Mouse (Mus musculus) spleen, postnatal 10 days (tissue): Measurements from ENCODE around the gene Ifnab.

ENCODE experiments used
- DNase-seq, 2 experiments: peaks; one replicate each; pipeline ENCODE4 v3.0.0; 2021 to 2022; ENCODE audit warnings: low spot score in 2 of 2

The Ifnab gene

DNA sequence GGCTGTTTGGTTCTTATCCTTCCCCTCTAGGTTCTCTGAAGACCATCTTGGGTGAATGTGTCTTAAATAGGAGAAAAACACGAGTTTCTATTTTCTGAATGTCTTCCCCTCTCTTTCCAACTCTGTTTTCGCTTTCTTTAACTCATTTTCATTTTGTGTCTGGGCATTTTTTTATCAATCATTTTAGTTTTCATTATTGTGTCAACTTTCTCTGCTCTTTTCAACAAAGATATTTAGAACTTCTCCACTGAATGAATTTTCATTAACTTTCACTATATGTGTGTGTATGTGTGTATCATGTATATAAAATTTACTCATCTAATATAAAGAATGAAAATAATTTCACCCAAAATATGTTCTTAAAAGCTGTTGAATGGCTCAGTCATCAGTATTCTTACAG, at the start of gene Ifnab:
Gene Ifnab (minus strand): TSS at position 101 of the 400 bp plus-strand sequence.
- DNase-seq, result no peak

DNA sequence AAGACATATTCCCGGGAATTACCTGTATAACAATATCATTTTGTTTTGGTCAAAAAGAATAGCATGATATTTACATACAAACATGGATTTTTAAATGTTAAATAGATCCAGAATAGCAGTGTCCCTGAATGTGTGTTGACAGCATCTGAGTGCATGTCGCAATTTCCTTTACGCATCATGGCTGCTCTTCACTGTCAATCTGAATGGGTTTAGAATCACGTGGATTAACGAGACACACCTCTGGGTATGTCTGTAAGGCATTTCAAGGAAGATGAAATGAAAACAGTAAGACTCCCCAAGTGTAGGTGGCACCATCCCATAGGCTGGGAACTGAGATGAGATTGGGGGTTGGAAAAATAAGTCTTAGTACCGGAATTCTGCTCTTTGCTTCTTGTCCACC, 47.9 kb upstream of the Ifnab start:
- no peak for DNase-seq

DNA sequence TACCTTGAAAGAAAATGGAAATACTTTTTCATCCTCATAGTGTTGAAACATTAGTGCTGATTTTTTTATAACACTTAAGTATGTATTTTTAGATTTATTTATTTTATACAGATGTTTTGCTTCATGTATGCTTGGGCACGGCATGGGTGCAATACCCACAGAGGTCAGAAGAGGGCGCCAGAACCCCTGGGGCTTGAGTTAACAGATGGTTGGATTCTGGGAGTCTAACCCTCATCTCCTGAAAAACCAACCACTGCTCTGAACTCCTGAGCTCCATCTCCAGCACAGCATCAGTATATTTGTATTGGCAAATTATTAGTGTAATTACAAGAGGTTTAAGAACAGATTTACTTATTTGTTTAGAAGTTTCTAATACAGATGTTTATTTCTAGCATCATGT, 47.3 kb upstream of the Ifnab start:
- peak; percentile 60 to 81 for DNase-seq

DNA sequence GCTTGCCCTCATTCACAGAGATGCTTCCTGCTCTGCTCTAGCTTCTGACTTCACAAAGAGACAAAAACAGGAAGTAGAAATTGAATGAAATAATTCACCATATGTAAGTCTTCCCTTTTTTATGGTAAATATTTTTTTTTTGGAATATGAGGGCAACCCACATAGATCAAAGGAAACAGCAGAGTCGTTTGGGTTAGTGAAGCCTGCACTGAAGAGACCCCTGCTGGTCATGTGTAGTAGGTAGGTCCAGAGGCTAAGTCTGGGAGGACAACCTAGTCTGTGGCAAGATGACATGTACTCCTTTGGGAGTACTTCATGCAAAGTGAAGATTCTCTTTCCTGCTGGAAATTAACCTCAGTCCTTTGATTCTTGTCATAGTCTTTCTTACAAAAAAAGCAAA, 36.2 kb upstream of the Ifnab start:
- peak in 1 of 2 experiments; percentile 44 for DNase-seq

DNA sequence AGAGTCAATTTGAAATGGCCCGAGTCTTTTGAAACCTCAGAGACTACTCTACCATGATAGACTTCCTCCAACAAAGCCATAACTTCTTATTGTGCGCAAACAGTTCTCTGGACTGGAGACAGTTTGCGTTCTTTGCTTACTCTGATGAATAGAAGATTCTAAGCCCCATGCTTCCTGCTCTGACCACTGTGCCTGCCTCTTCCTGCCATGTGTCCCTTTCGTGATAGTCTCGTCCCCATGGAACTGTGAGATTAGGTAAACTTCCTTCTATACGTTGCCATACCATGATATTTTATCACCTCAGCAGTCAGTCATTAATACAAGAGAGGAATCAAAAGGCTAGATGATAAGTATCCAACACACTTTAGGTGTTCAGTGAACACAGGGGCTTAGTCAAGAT, 35.6 kb upstream of the Ifnab start:
- no peak for DNase-seq

DNA sequence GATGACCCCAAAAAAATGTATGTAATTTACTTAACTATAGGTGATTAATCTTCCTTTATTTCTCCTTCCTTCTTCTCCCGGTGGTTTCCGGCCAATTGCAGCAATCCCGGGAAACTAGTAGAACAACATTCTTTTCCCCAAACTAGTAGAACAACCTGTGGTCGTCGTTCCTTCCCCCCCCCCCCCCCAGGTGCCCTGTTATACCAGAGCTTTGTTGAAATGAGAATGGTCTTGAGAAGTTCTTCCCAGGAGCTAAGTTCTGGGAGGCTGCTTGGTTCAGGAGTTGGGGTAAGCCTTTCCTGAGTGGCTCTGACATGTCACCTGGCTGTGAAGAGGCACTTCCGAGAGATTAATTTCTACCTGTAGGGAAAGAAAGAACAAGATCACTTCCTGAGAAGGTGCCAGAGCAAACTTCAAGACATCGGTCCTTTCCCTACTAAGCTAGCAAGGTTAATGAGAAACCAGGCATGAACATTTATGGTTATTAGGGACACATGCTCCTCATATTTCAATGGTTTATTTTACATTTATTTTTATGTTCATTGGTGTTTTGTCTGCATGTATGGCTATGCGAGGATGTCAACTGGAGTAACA, 32.4 kb upstream of the Ifnab start:
- DNase-seq, result no peak

DNA sequence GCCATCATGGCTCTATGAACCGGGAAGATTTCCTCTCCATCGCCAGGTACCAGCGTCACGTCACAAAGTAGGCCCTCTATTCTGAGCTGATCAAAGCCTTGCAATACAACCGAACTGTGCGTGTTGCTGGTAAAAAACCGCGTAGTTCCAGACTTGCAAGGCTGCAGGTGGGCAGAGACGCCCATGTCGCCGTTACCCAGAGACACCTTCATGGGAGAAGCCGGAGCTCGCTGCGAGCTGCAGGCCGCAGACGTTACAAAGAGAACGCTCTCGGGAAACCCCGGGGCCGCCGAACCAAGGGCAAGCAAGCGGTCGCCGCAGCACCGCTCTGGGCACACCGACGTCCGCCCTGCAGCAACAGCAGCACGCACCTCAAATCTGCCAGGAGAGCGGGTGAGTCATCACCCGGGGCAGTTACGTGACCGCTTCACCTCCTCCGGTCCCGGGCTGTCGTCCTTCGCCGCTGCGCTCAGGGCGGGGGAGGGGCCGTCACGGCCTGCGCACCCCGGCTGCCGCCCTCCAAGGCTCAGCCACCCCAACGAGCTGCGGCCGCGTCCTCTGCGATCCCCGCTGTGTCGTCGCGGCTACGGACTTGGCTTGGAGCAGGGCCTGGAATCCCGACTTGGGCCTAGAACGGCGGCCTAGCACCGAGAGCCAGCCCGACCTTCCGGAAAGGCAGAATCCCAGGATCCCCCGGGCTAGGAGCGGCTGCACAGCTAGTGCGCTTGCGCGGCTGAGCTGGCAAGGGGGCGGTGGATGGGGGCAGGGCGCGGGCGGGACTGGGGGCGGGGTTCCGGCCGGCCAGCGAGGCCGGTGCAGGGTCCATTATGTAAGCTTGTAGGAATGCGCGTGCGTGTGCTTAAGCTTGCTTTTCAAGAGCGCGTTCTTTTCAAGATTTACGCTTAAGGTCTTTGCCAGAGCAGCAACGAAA, 30.9 kb upstream of the Ifnab start, which contains the start of the genes Gm26566 and Klhl9:
Gene Gm26566 (plus strand): TSS at position 15 of the 931 bp plus-strand sequence.
Gene Klhl9 (minus strand): TSS at position 675 of the 931 bp plus-strand sequence.
- peak; percentile 87 to 89 for DNase-seq

DNA sequence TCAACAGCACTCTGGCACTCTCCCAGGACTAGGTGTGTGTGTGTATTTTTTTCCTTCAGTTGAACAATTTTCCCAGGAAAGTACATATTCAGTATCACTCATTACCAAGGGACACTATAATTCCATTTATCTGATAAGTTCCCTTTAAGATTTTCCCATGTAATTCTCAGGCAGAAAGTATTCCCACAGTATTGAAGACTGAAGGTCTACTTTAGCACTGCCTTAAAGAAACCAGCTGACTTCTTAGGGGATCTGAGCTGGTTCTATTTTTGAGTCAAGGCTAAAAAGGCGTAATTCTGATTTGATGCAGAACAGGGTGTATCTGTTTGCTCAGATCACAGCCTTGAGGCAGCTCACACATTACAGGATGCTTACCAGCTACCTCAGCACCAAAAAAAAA, 27.6 kb upstream of the Ifnab start:
- no peak for DNase-seq

DNA sequence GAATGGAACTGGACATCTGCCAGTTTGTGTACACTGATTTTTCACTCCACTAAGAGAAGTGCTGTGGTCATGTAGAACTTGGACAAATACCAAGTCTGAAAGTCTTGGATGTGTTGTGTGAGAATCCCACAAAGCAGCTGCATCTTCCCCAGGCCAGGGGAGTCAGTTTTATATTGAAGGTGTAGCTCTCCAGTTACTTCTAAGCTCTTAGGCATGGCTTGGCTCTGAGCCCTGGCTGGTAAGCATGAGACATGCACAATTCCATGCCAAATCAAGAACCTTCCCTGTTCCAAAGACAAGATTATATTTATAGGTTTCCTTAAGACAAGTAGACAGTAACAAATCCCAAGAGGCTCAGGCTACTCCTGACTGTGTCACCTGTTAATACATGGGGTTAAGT, 23.9 kb upstream of the Ifnab start:
- no peak for DNase-seq

DNA sequence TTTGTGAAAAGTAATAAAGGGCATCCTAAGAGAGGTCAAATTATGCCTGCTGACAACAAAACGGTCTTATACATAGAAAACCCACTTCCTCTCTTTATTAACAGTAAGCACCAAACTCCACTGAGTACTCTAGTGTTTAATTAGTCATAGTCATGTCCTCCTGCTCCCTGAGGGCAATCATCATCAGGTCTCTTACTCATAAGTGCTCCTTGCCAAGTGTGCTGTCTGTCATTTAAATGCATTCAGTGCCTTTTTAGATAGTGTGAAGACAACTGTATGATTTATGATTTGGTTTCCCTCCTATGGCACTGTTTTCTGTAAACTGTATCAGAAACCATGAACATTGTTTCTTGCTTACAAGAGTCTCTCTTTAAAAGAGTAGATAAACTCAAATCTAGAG, 23.1 kb upstream of the Ifnab start:
- DNase-seq, result no peak

DNA sequence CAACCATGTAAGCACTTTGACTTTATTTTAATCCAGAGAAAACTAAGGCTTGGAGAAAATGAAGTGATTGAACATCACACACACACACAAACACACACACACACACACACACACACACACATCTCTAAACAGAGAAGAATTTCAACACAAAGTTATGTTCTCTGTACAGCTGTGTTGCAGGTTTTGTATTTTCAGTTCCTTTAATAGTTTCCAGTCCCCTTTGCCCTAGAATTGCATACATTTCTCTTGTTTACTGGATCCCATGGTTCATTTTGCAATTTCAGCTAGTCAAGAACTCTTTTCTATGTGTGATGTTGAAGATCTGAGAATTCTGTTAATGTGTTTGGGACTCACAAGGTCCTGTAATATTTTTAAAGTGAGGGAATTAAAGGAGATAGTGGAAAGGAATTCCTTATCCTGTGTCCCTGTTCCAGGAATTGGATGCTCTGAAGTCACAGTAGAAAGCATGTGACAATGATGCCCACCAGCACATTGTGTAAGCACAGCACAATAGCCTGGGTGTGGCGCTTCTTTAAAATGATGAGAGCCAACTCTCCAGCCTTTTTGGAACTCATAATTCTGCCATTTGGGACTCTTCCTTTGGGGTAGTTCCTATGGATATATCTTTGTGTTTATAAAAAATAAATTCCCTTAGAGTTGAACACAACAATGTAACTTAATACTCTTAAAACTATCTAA, 16.1 kb upstream of the Ifnab start:
- DNase-seq, result no peak

DNA sequence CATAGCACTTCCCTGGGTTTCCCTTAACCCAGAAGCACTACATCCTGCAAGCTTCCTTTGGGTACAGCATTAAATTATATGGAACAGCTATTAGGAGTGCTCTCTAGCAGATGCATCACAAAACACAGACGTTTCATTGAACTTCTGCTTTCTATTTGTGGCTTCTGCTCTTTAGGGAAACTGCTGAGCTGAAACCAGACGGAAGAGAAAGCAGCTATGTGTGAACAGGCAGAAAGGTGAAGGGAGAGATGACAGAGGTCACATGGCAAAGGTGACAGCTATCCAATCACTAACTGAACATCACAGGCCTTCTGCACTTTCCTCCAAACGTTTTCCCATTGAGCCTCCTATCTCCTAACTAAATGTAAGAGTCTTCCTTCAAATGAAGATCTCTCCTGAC, 14.8 kb upstream of the Ifnab start:
- no peak for DNase-seq

DNA sequence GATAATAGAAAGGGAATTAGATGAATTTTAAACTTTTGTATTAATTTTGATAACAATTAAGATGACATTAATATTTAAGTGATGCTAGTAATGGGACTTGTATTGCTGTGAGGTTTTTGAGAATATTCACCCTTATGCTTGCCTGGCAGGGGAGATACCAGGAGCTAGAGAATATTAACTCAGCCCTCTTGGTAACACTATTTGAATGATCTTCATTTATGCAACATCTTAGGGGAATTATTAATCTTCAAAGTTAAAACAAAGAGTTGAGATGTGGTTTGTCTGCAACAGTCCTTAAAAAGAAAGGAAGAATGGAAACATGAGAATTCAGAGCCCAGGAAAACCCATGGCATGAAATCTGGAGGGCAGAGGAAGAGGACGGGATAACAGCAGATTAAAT, 8.1 kb upstream of the Ifnab start:
- no peak for DNase-seq

DNA sequence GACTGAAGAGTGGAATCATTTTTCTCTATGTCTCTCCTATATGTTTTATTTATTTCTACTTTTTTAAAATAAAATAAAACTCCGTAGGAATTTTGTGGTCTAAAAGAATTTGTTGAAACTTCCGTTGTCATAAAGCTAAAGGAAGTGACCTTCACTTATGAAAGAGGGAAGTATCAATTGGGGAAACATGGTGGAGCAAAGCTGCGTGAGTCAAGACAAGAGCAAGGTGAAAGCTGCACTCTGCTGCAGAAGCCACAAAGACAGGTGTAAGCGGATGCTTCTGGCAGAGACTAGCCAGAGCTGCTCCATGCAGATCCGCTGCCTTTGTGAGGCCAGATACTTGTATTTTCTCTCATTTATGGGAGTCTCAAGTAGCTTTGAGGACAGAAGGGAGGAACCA, 7.6 kb upstream of the Ifnab start:
- no peak for DNase-seq

DNA sequence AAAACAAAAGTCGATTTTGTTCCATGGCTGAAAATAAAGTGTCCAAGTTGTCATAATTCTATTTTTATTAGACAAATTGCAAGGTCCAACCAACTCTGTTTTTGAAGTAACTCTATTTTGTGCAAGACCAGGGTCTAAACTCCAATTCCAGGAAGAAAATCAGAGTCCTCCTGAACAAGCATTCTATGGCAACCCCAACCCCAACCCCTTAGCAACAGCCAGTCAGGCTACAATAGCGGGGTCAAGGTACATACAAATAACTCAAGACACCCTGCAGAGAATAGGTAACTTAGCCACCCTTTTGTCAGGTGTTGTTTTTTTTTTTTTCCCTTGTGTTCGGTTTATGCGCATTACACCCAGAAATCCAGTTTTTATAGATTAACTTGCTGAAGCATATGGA, 6.6 kb upstream of the Ifnab start:
- no peak for DNase-seq

DNA sequence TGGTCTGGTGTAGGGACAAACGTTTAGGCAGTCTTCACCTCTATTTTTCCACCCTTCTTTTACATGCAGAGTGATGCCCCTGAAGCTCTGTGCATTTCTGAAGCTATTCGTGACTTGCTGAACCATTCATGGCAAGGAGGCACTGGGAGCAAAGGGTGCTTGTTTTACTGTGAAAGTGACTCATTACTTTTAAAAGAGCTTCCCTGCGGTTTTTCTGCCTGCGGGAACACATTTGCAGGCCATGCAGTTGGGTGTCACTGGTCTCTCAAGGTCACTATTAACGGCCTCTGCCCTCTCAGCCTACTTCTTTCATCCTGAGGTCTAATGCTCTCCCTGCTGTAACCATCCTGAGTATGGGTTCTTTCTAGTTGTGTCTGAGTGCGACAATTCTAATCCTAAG, 5.9 kb upstream of the Ifnab start:
- DNase-seq, result no peak

DNA sequence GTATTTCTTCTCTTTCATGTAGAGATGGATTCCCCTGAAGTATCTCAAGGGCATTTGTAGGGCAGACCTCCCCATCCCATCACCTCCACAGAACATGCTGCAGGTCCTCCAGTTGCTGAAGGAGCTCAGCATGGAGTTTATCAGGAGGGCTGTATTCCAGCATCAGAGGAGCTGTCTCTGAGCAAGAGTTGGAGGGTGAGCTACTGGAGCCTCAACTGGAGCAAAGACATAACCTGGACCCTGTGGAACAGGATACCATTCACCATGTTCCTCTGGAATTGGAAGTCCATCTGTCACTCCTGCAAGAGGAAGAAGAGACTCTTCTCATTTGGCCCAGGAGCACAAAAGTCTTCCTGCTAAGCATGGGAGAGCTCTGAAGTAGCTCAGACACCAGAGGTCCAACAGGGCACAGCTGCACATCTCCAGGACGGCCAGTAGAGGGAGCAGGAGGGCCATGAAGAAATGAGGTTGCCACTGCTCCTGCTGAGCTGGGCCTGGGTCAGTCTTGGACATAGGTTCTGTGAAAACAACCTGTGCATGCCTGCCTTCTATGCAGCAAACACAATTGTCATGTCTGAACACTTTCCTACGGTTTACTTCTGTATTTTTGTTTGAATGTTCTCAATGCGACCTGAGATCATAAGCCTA, 5.2 kb upstream of the Ifnab start:
- DNase-seq, result peak; percentile 60 to 76

DNA sequence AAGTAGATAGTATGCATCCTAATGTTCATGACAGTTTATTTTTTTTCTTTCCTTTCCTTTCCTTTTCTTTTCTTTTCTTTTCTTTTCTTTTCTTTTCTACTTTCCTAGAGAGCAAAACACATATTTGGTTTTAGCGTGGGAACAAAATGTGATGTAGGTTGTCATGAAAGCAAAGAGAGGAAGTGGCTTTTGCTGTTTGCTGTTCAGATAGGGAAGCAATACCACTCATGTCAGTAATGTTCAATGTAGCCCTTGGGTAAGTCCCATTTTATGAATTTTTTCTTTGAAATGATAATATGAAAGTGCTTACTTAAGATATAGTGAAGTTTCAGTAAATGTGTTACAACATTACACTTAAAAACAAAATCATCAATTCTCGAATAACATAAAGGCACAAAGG, 2.2 kb upstream of the Ifnab start:
- DNase-seq, result no peak

DNA sequence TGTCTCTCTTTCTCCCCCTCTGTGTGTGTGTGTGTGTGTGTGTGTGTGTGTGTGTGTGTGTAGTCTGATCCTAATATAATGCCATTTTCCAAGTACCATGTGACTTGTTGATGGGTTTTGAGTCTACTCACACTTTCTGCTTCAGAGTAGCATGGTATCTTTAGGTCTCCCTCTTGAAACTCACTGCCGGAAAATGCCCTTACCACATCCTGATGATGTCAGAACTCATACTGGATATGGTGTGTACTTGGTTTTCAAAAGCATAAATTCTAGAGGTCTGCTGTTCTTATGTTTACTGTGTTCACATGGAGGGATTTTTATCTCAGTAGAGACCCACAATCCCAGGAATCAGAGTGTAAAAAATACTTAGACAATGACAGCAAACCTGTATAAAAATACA, 1.4 kb upstream of the Ifnab start:
- DNase-seq, result no peak

DNA sequence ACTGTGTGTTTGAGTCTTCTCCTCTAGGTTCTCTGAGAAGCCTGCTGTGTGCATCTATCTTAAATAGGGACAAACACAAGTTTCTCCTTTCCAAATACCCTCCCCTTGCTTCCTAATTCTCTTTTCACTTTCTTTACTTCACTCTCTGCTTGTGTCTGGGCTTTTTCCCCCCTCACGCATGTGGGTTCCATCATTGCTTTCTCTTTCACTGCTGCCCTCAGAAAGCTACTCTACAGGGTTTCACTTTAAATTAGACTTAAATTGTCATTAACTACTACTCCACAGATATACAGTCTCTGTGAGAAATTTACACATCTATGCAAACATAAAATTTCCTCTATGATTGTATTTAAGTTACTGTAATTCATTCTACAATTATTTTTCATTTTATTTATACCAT, 7.3 kb downstream of the Ifnab start, which contains the start of gene Ifna2:
Gene Ifna2 (minus strand): TSS at position 101 of the 400 bp plus-strand sequence.
- DNase-seq, result no peak

DNA sequence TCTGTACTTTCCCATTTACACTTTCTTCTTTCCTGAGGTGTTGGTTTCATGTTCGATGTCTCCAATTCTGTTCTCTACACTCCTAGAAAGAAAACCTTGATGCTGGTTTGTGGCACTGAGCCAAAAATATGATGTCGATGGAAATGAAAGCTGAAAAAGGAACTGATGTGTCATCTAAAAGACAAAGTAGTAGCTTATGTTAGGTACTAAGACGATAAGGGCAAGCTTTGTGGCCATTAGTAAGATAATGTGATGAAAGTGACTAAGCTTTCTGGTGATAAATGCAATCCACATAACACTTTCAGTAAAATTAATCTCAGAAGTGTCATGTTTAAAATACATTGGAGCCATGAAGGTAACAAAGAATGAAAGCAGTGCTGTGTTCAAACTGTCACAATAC, 9.8 kb downstream of the Ifnab start:
- DNase-seq, result no peak

DNA sequence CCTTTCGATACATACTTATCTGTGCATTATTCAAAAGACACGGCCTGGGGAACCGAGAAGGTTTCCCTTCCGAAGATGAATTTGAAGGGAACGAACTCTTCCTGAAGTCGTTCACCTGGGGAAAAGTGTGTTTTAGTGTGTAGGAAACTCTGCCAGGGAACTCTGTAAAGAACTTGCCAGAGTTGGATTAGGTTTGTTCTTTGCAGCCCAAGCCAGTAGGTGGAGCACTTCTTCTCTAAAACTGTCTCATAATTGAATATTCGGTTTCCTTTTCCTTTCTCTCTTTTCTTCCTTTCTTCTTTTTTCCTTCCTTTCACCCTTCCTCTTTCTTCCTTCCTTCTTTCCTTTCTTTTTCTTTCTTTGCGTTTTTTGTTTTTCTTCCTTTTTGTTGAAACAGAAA, 10.8 kb downstream of the Ifnab start:
- DNase-seq, result peak in 1 of 2 experiments; percentile 32
